Mouse (Mus musculus): ENCODE measurements around the gene Dab2.

- TF ChIP-seq GATA1 (IDR thresholded peaks at IDR 0.05; ENCODE audit: low read length) (no peak), TAL1 (IDR thresholded peaks at IDR 0.05; ENCODE audit: low read length) (no peak)
These were observed 107.2 kb downstream of the Dab2 start for GRCm38 (mm10) chr15:6406771-6407170.

Measured in erythroblast, embryonic 14.5 days (primary cell).